Mouse (Mus musculus): Measurements from ENCODE around the gene Insm1. TPM values are rescaled to one million over a fixed set of nuclear protein-coding genes. Genes with fewer than 3 reads are reported as not detected.

The Insm1 gene
- polyA plus RNA-seq, 1 experiment from 2014 or later, result not detected

GRCm38 (mm10) chr2:146256321-146256875, 34.7 kb downstream of the Insm1 start:
- peaks cover 5% of the 10 kb centered on the region for H3K4me1 ChIP-seq
- 54% methylated on average over 3 of the region's 3 CpGs for whole genome bisulfite sequencing (ENCODE audit: insufficient replicate concordance)
- ATAC-seq, result no peak
- H3K4me3 ChIP-seq, result no peak overlapping the region
- no peaks in the 10 kb centered on the region for H3K9me3 ChIP-seq (replicated peaks)
- no peak overlapping the region for H3K4me2 ChIP-seq
- H3K36me3 ChIP-seq, result no peaks in the 10 kb centered on the region
- no peaks in the 10 kb centered on the region for H3K27me3 ChIP-seq (replicated peaks)
- no peak overlapping the region for H3K27ac ChIP-seq
- H3K9ac ChIP-seq, result no peak overlapping the region

- 56% methylated on average over 3 of the region's 3 CpGs for WGBS (ENCODE audit: insufficient replicate concordance)
- Histone ChIP-seq H3K9ac (no peak overlapping the region), H3K36me3 (no peaks in the 10 kb centered on the region), H3K27ac (no peak overlapping the region), H3K4me3 (no peak overlapping the region), H3K4me2 (no peak overlapping the region), H3K27me3 (replicated peaks) (no peaks in the 10 kb centered on the region), H3K9me3 (replicated peaks) (no peaks in the 10 kb centered on the region), H3K4me1 (peaks cover 5% of the 10 kb centered on the region)
- ATAC-seq, result no peak
Measured at GRCm38 (mm10) chr2:146257037-146257436, 35.3 kb downstream of the Insm1 start.

- 86% methylated on average over 3 of the region's 3 CpGs for WGBS (ENCODE audit: insufficient replicate concordance)
- Histone ChIP-seq H3K27me3 (replicated peaks) (no peaks in the 10 kb centered on the region), H3K36me3 (no peaks in the 10 kb centered on the region), H3K27ac (no peak overlapping the region), H3K9ac (no peak overlapping the region), H3K4me2 (no peak overlapping the region), H3K9me3 (replicated peaks) (no peaks in the 10 kb centered on the region), H3K4me1 (peaks cover 5% of the 10 kb centered on the region), H3K4me3 (no peak overlapping the region)
- ATAC-seq, result no peak
Measured at GRCm38 (mm10) chr2:146257609-146258008, 35.9 kb downstream of the Insm1 start.

GRCm38 (mm10) chr2:146258736-146259469, 37.2 kb downstream of the Insm1 start:
- H3K27me3 ChIP-seq (replicated peaks), result no peaks in the 10 kb centered on the region
- no peak overlapping the region for H3K4me2 ChIP-seq
- no peak overlapping the region for H3K27ac ChIP-seq
- H3K9me3 ChIP-seq (replicated peaks), result no peaks in the 10 kb centered on the region
- peaks cover 5% of the 10 kb centered on the region for H3K4me1 ChIP-seq
- no peak for ATAC-seq
- no peaks in the 10 kb centered on the region for H3K36me3 ChIP-seq
- 43% methylated on average over 10 of the region's 10 CpGs for WGBS (ENCODE audit: insufficient replicate concordance)
- H3K4me3 ChIP-seq, result no peak overlapping the region
- no peak overlapping the region for H3K9ac ChIP-seq

- H3K27me3 ChIP-seq (replicated peaks), result no peaks in the 10 kb centered on the region
- no peaks in the 10 kb centered on the region for H3K36me3 ChIP-seq
- no peak overlapping the region for H3K9ac ChIP-seq
- H3K4me2 ChIP-seq, result no peak overlapping the region
- ATAC-seq, result no peak
- H3K27ac ChIP-seq, result no peak overlapping the region
- no peaks in the 10 kb centered on the region for H3K9me3 ChIP-seq (replicated peaks)
- WGBS (ENCODE audit: insufficient replicate concordance), result 64% methylated on average over 18 of the region's 18 CpGs
- peaks cover 5% of the 10 kb centered on the region for H3K4me1 ChIP-seq
- no peak overlapping the region for H3K4me3 ChIP-seq
Measured at GRCm38 (mm10) chr2:146259787-146260560, 38.3 kb downstream of the Insm1 start.

- Histone ChIP-seq H3K9ac (no peak overlapping the region), H3K4me1 (peaks cover 5% of the 10 kb centered on the region), H3K27ac (no peak overlapping the region), H3K4me2 (no peak overlapping the region), H3K9me3 (replicated peaks) (no peaks in the 10 kb centered on the region), H3K36me3 (no peaks in the 10 kb centered on the region), H3K27me3 (replicated peaks) (no peaks in the 10 kb centered on the region), H3K4me3 (no peak overlapping the region)
- WGBS (ENCODE audit: insufficient replicate concordance), result 82% methylated on average over 4 of the region's 4 CpGs
- ATAC-seq, result no peak
Measured at GRCm38 (mm10) chr2:146261146-146261545, 39.4 kb downstream of the Insm1 start.

GRCm38 (mm10) chr2:146262215-146262614, 40.5 kb downstream of the Insm1 start:
- H3K9ac ChIP-seq, result no peak overlapping the region

GRCm38 (mm10) chr2:146262966-146263365, 41.2 kb downstream of the Insm1 start:
- Histone ChIP-seq H3K4me1 (peaks cover 5% of the 10 kb centered on the region), H3K4me3 (no peak overlapping the region), H3K36me3 (no peaks in the 10 kb centered on the region), H3K27me3 (replicated peaks) (no peaks in the 10 kb centered on the region), H3K9ac (no peak overlapping the region), H3K9me3 (replicated peaks) (no peaks in the 10 kb centered on the region), H3K4me2 (no peak overlapping the region), H3K27ac (no peak overlapping the region)
- no peak for ATAC-seq

More at GRCm38 (mm10) chr2:146262215-146262614, 40.5 kb downstream of the Insm1 start:
- 70% methylated on average over 10 of the region's 10 CpGs for WGBS (ENCODE audit: insufficient replicate concordance)
- Histone ChIP-seq H3K36me3 (no peaks in the 10 kb centered on the region), H3K27me3 (replicated peaks) (no peaks in the 10 kb centered on the region), H3K4me2 (no peak overlapping the region), H3K27ac (no peak overlapping the region), H3K4me3 (no peak overlapping the region), H3K9me3 (replicated peaks) (no peaks in the 10 kb centered on the region), H3K4me1 (peaks cover 5% of the 10 kb centered on the region)
- no peak for ATAC-seq

GRCm38 (mm10) chr2:146265045-146265444, 43.3 kb downstream of the Insm1 start:
- no peaks in the 10 kb centered on the region for H3K36me3 ChIP-seq
- no peaks in the 10 kb centered on the region for H3K9me3 ChIP-seq (replicated peaks)
- no peaks in the 10 kb centered on the region for H3K4me1 ChIP-seq
- no peak overlapping the region for H3K27ac ChIP-seq
- 63% methylated on average over 4 of the region's 4 CpGs for WGBS (ENCODE audit: insufficient replicate concordance)
- no peak overlapping the region for H3K4me3 ChIP-seq
- H3K27me3 ChIP-seq (replicated peaks), result no peaks in the 10 kb centered on the region
- ATAC-seq, result no peak
- H3K4me2 ChIP-seq, result no peak overlapping the region
- H3K9ac ChIP-seq, result no peak overlapping the region

GRCm38 (mm10) chr2:146266539-146266938, 44.8 kb downstream of the Insm1 start:
- H3K27ac ChIP-seq, result no peak overlapping the region
- no peaks in the 10 kb centered on the region for H3K4me1 ChIP-seq
- no peaks in the 10 kb centered on the region for H3K27me3 ChIP-seq (replicated peaks)
- no peak overlapping the region for H3K4me2 ChIP-seq
- H3K36me3 ChIP-seq, result no peaks in the 10 kb centered on the region
- no peak overlapping the region for H3K9ac ChIP-seq
- H3K9me3 ChIP-seq (replicated peaks), result no peaks in the 10 kb centered on the region
- no peak overlapping the region for H3K4me3 ChIP-seq
- ATAC-seq, result no peak
- 65% methylated on average over 3 of the region's 3 CpGs for WGBS (ENCODE audit: insufficient replicate concordance)
